ENCODE assay signal across 20 mouse cellular contexts in the genomic region with DNA sequence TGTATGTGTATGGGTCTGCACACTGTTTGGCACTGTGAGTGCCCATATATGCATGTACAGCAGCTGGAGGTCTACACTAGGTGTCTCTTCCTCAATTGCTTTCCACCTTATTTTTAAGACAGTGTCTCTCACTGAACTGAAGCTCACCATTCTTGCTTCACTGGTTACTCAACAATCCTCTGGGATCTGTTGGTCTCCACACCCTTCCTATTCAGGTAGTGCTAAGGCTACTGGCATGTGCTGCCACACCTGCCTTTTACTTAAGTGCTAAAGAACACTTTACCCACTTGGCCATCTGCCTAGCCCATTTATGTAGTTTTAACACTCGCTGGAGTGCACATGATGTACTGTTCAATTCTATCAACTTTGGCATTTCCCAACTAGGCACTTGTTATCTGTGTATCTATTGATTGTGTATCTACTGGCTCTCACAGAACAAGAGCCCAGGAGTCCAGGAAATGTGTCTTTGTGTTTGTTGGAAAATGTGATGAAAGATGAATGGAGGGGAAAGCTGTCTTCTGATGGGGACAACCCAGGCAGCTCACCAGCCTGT.
DNase-seq lines count a peak whose midpoint lies in the region; ATAC-seq and TF ChIP-seq lines count a peak whose summit lies in the region.
"Had no signal": no experiment of that assay in that cellular context is flagged by ENCODE, and none has a peak within 500 bp of the region (broad histone marks: within the 10 kb centered on the region; RNA-seq: fewer than 3 reads in every experiment).

No protein-coding gene starts in this region.

- no peaks in the 10 kb centered on the region for H3K36me3 ChIP-seq in liver, adult 2 months (ENCODE audit: control insufficient read depth, insufficient read depth, low read length)
- no peaks in the 10 kb centered on the region for H3K36me3 ChIP-seq in lung, postnatal 0 days (ENCODE audit: insufficient read depth, low read length)
- H3K36me3 ChIP-seq: heart, embryonic 10.5 days; hindbrain, embryonic 12.5 days had no signal

- TF ChIP-seq POLR2A in liver, adult 2 months (IDR thresholded peaks at IDR 0.05; ENCODE audit: extremely low read depth, insufficient read depth, low read length), result no peak

- no peaks in the 10 kb centered on the region for H3K9me3 ChIP-seq in lung, postnatal 0 days (ENCODE audit: low read length)
- H3K9me3 ChIP-seq: forebrain, embryonic 13.5 days; heart, embryonic 10.5 days; hindbrain, embryonic 12.5 days had no signal

- no peak overlapping the region for H3K4me2 ChIP-seq in lung, postnatal 0 days (replicated peaks; ENCODE audit: low read depth, low read length)
- H3K4me2 ChIP-seq: forebrain, embryonic 13.5 days; hindbrain, embryonic 12.5 days had no signal

- 25% methylated on average over 1 of the region's 1 CpGs for WGBS in liver, adult 2 months
- 24% methylated on average over 1 of the region's 1 CpGs for WGBS in lung, postnatal 0 days

- H3K9ac ChIP-seq in liver, adult 2 months (ENCODE audit: low read depth, low read length), result no peak overlapping the region
- H3K9ac ChIP-seq in lung, postnatal 0 days (replicated peaks; ENCODE audit: low read depth), result no peak overlapping the region
- H3K9ac ChIP-seq: forebrain, embryonic 13.5 days; forebrain, postnatal 0 days; hindbrain, embryonic 12.5 days had no signal

- no peaks in the 10 kb centered on the region for H3K4me1 ChIP-seq in liver, adult 2 months (ENCODE audit: control insufficient read depth, insufficient read depth, low read length)
- no peaks in the 10 kb centered on the region for H3K4me1 ChIP-seq in lung, postnatal 0 days (ENCODE audit: insufficient read depth, low read depth, low read length)
- H3K4me1 ChIP-seq: forebrain, embryonic 13.5 days; heart, embryonic 10.5 days; hindbrain, embryonic 12.5 days had no signal

- H3K27me3 ChIP-seq in liver, adult 2 months (ENCODE audit: control insufficient read depth, insufficient read depth, low read length), result no peaks in the 10 kb centered on the region
- H3K27me3 ChIP-seq in lung, postnatal 0 days (replicated peaks; ENCODE audit: insufficient read depth, low read length), result 0 out of 2 replicates have a peak, but pooled peaks cover 2% of the 10 kb centered on the region
- H3K27me3 ChIP-seq: forebrain, embryonic 13.5 days had no signal

- H3K4me3 ChIP-seq in liver, adult 2 months (ENCODE audit: insufficient read depth, low read depth, low read length), result no peak overlapping the region
- no peak overlapping the region for H3K4me3 ChIP-seq in lung, postnatal 0 days (ENCODE audit: low read depth, low read length)
- H3K4me3 ChIP-seq: forebrain, embryonic 13.5 days; gastrocnemius, adult 2 months; heart, embryonic 10.5 days; hindbrain, embryonic 12.5 days had no signal

- TF ChIP-seq EP300 in lung, postnatal 0 days (IDR thresholded peaks at IDR 0.05), result peak; percentile 29; the same call in 1 of the 2 replicates

- peak; percentile 76 for ATAC-seq in lung, postnatal 0 days
- ATAC-seq in erythroblast, adult 5-6 weeks (replicated peaks; ENCODE audit: low FRiP score, poor library complexity, severe bottlenecking), result no peak
- ATAC-seq: forebrain, embryonic 13.5 days; forebrain, postnatal 0 days; hindbrain, embryonic 16.5 days had no signal

- DNase-seq in liver, adult 2 months (ENCODE audit: extremely low read depth, low read depth, low spot score), result peak; percentile 77
- DNase-seq in liver, result no peak
- DNase-seq in lung, adult 18-20 months, result peak; percentile 4 to 33
- DNase-seq in lung, postnatal 0 days (ENCODE audit: low spot score), result peak; percentile 68
- peak; percentile 40 for DNase-seq in lung, postnatal 36 days
- no peak for DNase-seq in frontal cortex, postnatal 14 days (ENCODE audit: low spot score in 2 of 2)
- no peak for DNase-seq in adrenal gland, postnatal 10 days
- DNase-seq: adrenal gland, postnatal 36 days; cerebellum, adult 2 months; cerebellum, postnatal 10 days; forebrain, postnatal 0 days; gastrocnemius, adult 2 months; heart, adult 18-20 months; heart, postnatal 10 days; heart, postnatal 4 days had no signal

- TF ChIP-seq CTCF in liver, adult 2 months (IDR thresholded peaks at IDR 0.05; ENCODE audit: low read depth, low read length), result no peak
- no peak for TF ChIP-seq CTCF in lung, postnatal 0 days (IDR thresholded peaks at IDR 0.05)

- no peaks in the 10 kb centered on the region for H3K79me2 ChIP-seq in liver, adult 2 months (ENCODE audit: control insufficient read depth, insufficient read depth, low read length)

- H3K27ac ChIP-seq in liver, adult 2 months (replicated peaks; ENCODE audit: insufficient read depth, low read depth, low read length), result no peak overlapping the region
- H3K27ac ChIP-seq in lung, postnatal 0 days (ENCODE audit: low read length), result no peak overlapping the region
- H3K27ac ChIP-seq: forebrain, embryonic 13.5 days; gastrocnemius, adult 2 months; heart, embryonic 10.5 days; hindbrain, embryonic 12.5 days had no signal

Comparison
In these comparisons a context has a peak if more than half of its experiments do, and no peak if none do; other contexts are left out.
1. DNase-seq: peak in liver, adult 2 months (single experiment), lung, adult 18-20 months (2 of 2), lung, postnatal 0 days (single experiment) and lung, postnatal 36 days (single experiment); none in liver (single experiment), frontal cortex, postnatal 14 days (0 of 2) and adrenal gland, postnatal 10 days (single experiment).